8 mouse cellular contexts compared by ENCODE assay signal in the genomic region with DNA sequence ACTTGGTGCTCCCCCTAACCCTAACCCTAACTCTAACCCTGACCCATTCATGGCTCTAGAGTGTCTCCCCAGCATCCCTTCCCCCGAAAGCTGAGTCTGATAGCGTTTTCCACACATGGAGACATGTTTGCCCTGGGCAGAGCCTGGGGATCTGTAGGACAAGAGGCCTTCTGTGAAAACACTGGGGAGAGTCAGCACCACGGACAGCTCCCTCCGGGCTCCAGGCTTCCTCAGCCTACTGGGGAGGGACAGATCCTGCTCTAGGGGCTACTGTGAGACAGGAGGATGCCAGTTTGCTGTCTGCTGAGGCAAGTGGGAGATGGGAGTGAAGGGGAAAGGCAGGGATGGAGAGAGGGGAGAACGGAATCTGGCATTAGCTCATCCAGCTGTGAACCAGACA.
DNase-seq lines count a peak whose midpoint lies in the region; ATAC-seq and TF ChIP-seq lines count a peak whose summit lies in the region.
"Had no signal": no experiment of that assay in that cellular context is flagged by ENCODE, and none has a peak within 500 bp of the region (broad histone marks: within the 10 kb centered on the region; RNA-seq: fewer than 3 reads in every experiment).

No protein-coding gene starts in this region.

- H3K4me3 ChIP-seq in midbrain, embryonic 10.5 days: no peak overlapping the region
- no peak overlapping the region for H3K4me3 ChIP-seq in midbrain, embryonic 16.5 days (ENCODE audit: low read depth, low read length)
- no peak overlapping the region for H3K4me3 ChIP-seq in gastrocnemius, adult 2 months
- H3K4me3 ChIP-seq in limb, embryonic 11.5 days (ENCODE audit: low read depth, low read length): no peak overlapping the region
- H3K4me3 ChIP-seq: liver, embryonic 15.5 days had no signal

- no peaks in the 10 kb centered on the region for H3K27me3 ChIP-seq in midbrain, embryonic 10.5 days (ENCODE audit: low read depth, poor library complexity, severe bottlenecking)
- H3K27me3 ChIP-seq in midbrain, embryonic 16.5 days (ENCODE audit: control insufficient read depth, insufficient read depth, low read depth, low read length): no peaks in the 10 kb centered on the region
- no peaks in the 10 kb centered on the region for H3K27me3 ChIP-seq in limb, embryonic 11.5 days (ENCODE audit: control insufficient read depth, insufficient read depth, low read length)
- H3K27me3 ChIP-seq: liver, embryonic 15.5 days had no signal

- no peaks in the 10 kb centered on the region for H3K9me3 ChIP-seq in midbrain, embryonic 10.5 days (replicated peaks)
- no peaks in the 10 kb centered on the region for H3K9me3 ChIP-seq in midbrain, embryonic 16.5 days (replicated peaks; ENCODE audit: control insufficient read depth, low read length, poor library complexity, severe bottlenecking)
- no peaks in the 10 kb centered on the region for H3K9me3 ChIP-seq in limb, embryonic 11.5 days (ENCODE audit: control insufficient read depth, low read length)
- H3K9me3 ChIP-seq: liver, embryonic 15.5 days had no signal

- no peaks in the 10 kb centered on the region for H3K36me3 ChIP-seq in midbrain, embryonic 10.5 days
- no peaks in the 10 kb centered on the region for H3K36me3 ChIP-seq in midbrain, embryonic 16.5 days (ENCODE audit: control insufficient read depth, insufficient read depth, low read length)
- H3K36me3 ChIP-seq in limb, embryonic 11.5 days (ENCODE audit: control insufficient read depth, insufficient read depth, low read length): no peaks in the 10 kb centered on the region
- H3K36me3 ChIP-seq: liver, embryonic 15.5 days had no signal

- WGBS in midbrain, embryonic 10.5 days: 14% methylated on average over 5 of the region's 5 CpGs
- 12% methylated on average over 5 of the region's 5 CpGs for WGBS in midbrain, embryonic 16.5 days
- WGBS in limb, embryonic 11.5 days: 10% methylated on average over 5 of the region's 5 CpGs

- peaks cover 3% of the 10 kb centered on the region for H3K4me1 ChIP-seq in midbrain, embryonic 10.5 days
- H3K4me1 ChIP-seq in midbrain, embryonic 16.5 days (ENCODE audit: control insufficient read depth, insufficient read depth, low read length): peaks cover 16% of the 10 kb centered on the region; the same call in 1 of the 2 replicates
- no peaks in the 10 kb centered on the region for H3K4me1 ChIP-seq in limb, embryonic 11.5 days (ENCODE audit: control insufficient read depth, insufficient read depth, low read length)
- H3K4me1 ChIP-seq: liver, embryonic 15.5 days had no signal

- no peak overlapping the region for H3K9ac ChIP-seq in midbrain, embryonic 16.5 days (ENCODE audit: low read depth, low read length)
- H3K9ac ChIP-seq in limb, embryonic 11.5 days (ENCODE audit: low read length): no peak overlapping the region
- H3K9ac ChIP-seq: liver, embryonic 15.5 days had no signal

- intact Hi-C loops in gastrocnemius, adult 2 months (cut with DNase I): no loop called here

- no peak for TF ChIP-seq CTCF in gastrocnemius, adult 2 months (IDR thresholded peaks at IDR 0.05)

- no peak overlapping the region for H3K4me2 ChIP-seq in midbrain, embryonic 16.5 days (ENCODE audit: low read length)
- H3K4me2 ChIP-seq in limb, embryonic 11.5 days (ENCODE audit: low read depth, severe bottlenecking): no peak overlapping the region
- H3K4me2 ChIP-seq: liver, embryonic 15.5 days had no signal

- H3K27ac ChIP-seq in midbrain, embryonic 10.5 days (replicated peaks): no peak overlapping the region
- H3K27ac ChIP-seq in midbrain, embryonic 16.5 days (ENCODE audit: low read length): no peak overlapping the region
- no peak overlapping the region for H3K27ac ChIP-seq in gastrocnemius, adult 2 months
- H3K27ac ChIP-seq in limb, embryonic 11.5 days (replicated peaks; ENCODE audit: low read depth, low read length): no peak overlapping the region
- H3K27ac ChIP-seq: liver, embryonic 15.5 days had no signal

- peak; percentile 82 for DNase-seq in midbrain, embryonic 10.5 days (ENCODE audit: low spot score)
- DNase-seq in adrenal gland, adult 8-10 months: peak; percentile 53
- peak; percentile 65 for DNase-seq in gastrocnemius, adult 2 months
- peak; percentile 94 for DNase-seq in limb, embryonic 11.5 days (ENCODE audit: low spot score)
- DNase-seq in retina, embryonic 14.5 days (ENCODE audit: low spot score): peak; percentile 88

- no peak for ATAC-seq in midbrain, embryonic 16.5 days
- ATAC-seq in limb, embryonic 11.5 days (ENCODE audit: insufficient number of reproducible peaks, low FRiP score, low TSS enrichment, low read depth): no peak
- no peak for ATAC-seq in erythroblast, adult 5-6 weeks (replicated peaks; ENCODE audit: low FRiP score, poor library complexity, severe bottlenecking)
